Comparison of ENCODE assay signal across 11 mouse cellular contexts in the genomic region with DNA sequence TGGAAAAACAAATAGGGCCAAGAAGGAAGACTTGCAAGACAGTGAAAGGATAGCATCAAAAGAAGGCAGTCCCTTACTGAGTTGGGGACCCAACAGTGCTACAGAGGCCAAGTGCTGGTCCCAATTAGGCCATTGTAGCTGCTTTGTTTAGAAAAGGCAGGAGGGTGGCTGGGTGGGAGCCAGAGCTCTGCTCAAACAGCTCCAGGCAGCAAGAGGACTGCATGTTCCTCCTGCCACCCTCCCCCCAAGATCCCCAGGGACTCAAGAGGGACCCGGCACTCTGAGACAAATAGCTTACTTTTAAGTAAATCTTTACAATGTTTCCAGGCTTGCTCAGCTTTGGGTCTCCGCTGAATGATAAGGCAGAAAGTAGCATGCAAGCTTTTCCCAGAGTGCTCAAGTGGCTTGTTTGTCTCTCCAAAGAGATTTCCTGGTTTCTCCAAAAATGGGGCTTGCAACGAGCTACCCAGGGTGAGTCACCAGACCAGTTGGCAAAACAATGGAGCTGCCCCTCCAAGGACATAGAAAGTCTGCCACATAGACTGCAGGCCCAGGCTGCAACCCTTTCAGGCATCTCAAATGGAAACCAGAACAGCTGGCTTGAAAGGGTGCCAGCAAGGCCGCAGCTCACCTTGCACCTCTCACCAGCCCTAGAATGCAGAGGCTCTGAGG. TPM values are rescaled to one million over a fixed set of nuclear protein-coding genes. Genes with fewer than 3 reads are reported as not detected.
A peak's percentile ranks its signal among the peaks of the same experiment; 100 is the strongest.
DNase-seq lines count a peak whose midpoint lies in the region; ATAC-seq and TF ChIP-seq lines count a peak whose summit lies in the region.
"Had no signal": no experiment of that assay in that cellular context is flagged by ENCODE, and none has a peak within 500 bp of the region (broad histone marks: within the 10 kb centered on the region; RNA-seq: fewer than 3 reads in every experiment).

No protein-coding gene starts in this region.

- TF ChIP-seq CTCF in kidney, postnatal 0 days (IDR thresholded peaks at IDR 0.05; ENCODE audit: low read depth), result no peak

- 0 out of 2 replicates have a peak overlapping the region, but pooled peaks have one; percentile 19 for H3K27ac ChIP-seq in kidney, postnatal 0 days
- no peak overlapping the region; the same call in 1 of the 2 replicates for H3K27ac ChIP-seq in kidney, embryonic 16.5 days (ENCODE audit: low read length)
- H3K27ac ChIP-seq in lung, embryonic 16.5 days (ENCODE audit: low read length), result peak overlapping the region; percentile 88
- H3K27ac ChIP-seq: limb, embryonic 12.5 days had no signal

- no peak overlapping the region for H3K4me3 ChIP-seq in kidney, postnatal 0 days (replicated peaks; ENCODE audit: low read depth, low read length)
- no peak overlapping the region for H3K4me3 ChIP-seq in kidney, embryonic 16.5 days (ENCODE audit: low read length)
- no peak overlapping the region for H3K4me3 ChIP-seq in lung, embryonic 16.5 days (ENCODE audit: low read length)
- H3K4me3 ChIP-seq: erythroblast, embryonic 14.5 days; limb, embryonic 12.5 days had no signal

- WGBS in kidney, postnatal 0 days, result 59% methylated on average over 4 of the region's 4 CpGs
- 59% methylated on average over 4 of the region's 4 CpGs for WGBS in kidney, embryonic 16.5 days
- 28% methylated on average over 4 of the region's 4 CpGs for WGBS in lung, embryonic 16.5 days

- no peaks in the 10 kb centered on the region for H3K27me3 ChIP-seq in kidney, postnatal 0 days (ENCODE audit: insufficient read depth, low read length)
- no peaks in the 10 kb centered on the region for H3K27me3 ChIP-seq in kidney, embryonic 16.5 days (ENCODE audit: insufficient read depth, low read length)
- no peaks in the 10 kb centered on the region for H3K27me3 ChIP-seq in lung, embryonic 16.5 days (ENCODE audit: control insufficient read depth, insufficient read depth, low read depth, low read length)
- H3K27me3 ChIP-seq: limb, embryonic 12.5 days; Patski had no signal

- H3K36me3 ChIP-seq in kidney, postnatal 0 days (ENCODE audit: insufficient read depth, low read length), result no peaks in the 10 kb centered on the region
- no peaks in the 10 kb centered on the region for H3K36me3 ChIP-seq in kidney, embryonic 16.5 days (ENCODE audit: insufficient read depth, low read length)
- H3K36me3 ChIP-seq in lung, embryonic 16.5 days (ENCODE audit: control insufficient read depth, insufficient read depth, low read length), result no peaks in the 10 kb centered on the region
- H3K36me3 ChIP-seq: limb, embryonic 12.5 days had no signal

- H3K4me2 ChIP-seq in kidney, postnatal 0 days (ENCODE audit: low read length), result no peak overlapping the region
- H3K4me2 ChIP-seq in kidney, embryonic 16.5 days (replicated peaks; ENCODE audit: low read depth, low read length), result no peak overlapping the region
- H3K4me2 ChIP-seq in lung, embryonic 16.5 days (ENCODE audit: low read depth, low read length), result peak overlapping the region; percentile 4; the same call in 1 of the 2 replicates
- H3K4me2 ChIP-seq: limb, embryonic 12.5 days had no signal

- no peaks in the 10 kb centered on the region for H3K4me1 ChIP-seq in kidney, postnatal 0 days (replicated peaks; ENCODE audit: insufficient read depth, low read length)
- 0 out of 2 replicates have a peak, but pooled peaks cover 5% of the 10 kb centered on the region for H3K4me1 ChIP-seq in kidney, embryonic 16.5 days (ENCODE audit: insufficient read depth, low read length)
- peaks cover 9% of the 10 kb centered on the region for H3K4me1 ChIP-seq in lung, embryonic 16.5 days (replicated peaks; ENCODE audit: control insufficient read depth, insufficient read depth, low read length)

- H3K9me3 ChIP-seq in kidney, postnatal 0 days (replicated peaks; ENCODE audit: low read length), result no peaks in the 10 kb centered on the region
- no peaks in the 10 kb centered on the region for H3K9me3 ChIP-seq in kidney, embryonic 16.5 days (ENCODE audit: low read length)
- no peaks in the 10 kb centered on the region for H3K9me3 ChIP-seq in lung, embryonic 16.5 days (ENCODE audit: control insufficient read depth, low read length)
- H3K9me3 ChIP-seq: limb, embryonic 12.5 days had no signal

- no peak overlapping the region for H3K9ac ChIP-seq in kidney, postnatal 0 days (ENCODE audit: low read depth, low read length)
- no peak overlapping the region for H3K9ac ChIP-seq in kidney, embryonic 16.5 days (replicated peaks; ENCODE audit: low read length)
- no peak overlapping the region for H3K9ac ChIP-seq in lung, embryonic 16.5 days (ENCODE audit: low read length)
- H3K9ac ChIP-seq: limb, embryonic 12.5 days had no signal

- no peak for DNase-seq in kidney, postnatal 0 days (ENCODE audit: low spot score)
- peak; percentile 75 for DNase-seq in adipocyte (ENCODE audit: low spot score)
- DNase-seq in heart, adult 18-20 months, result peak; percentile 63 to 77
- no peak for DNase-seq in yolk sac, embryonic 10.5 days (ENCODE audit: low spot score)
- no peak for DNase-seq in cerebellum, postnatal 14 days

- no peak for ATAC-seq in kidney, postnatal 0 days (replicated peaks; ENCODE audit: low FRiP score, low read depth)
- no peak for ATAC-seq in kidney, embryonic 16.5 days (ENCODE audit: low FRiP score, low TSS enrichment)
- peak; percentile 84 for ATAC-seq in lung, embryonic 16.5 days (ENCODE audit: low read depth)
- no peak for ATAC-seq in CD4-positive, CD25-positive, alpha-beta regulatory T cell, adult 4 months
- ATAC-seq: Patski had no signal

RNA-seq across cellular contexts. Expression of a gene that starts 23.0 kb away (rescaled TPM):
- 2.1 and 2.9 TPM in 2 replicates for polyA plus RNA-seq in kidney, postnatal 0 days (2015; fragmentation: Nextera tagmentation; extraction: Ambion mirVana)
- 1.8 and 2.9 TPM in 2 replicates for polyA plus RNA-seq in kidney, embryonic 16.5 days (2015; fragmentation: Nextera tagmentation; extraction: Ambion mirVana)
- 1 to 10 TPM; 3.1 to 3.4 TPM for total RNA-seq in heart, adult 18-20 months (2021)
- polyA plus RNA-seq in lung, embryonic 16.5 days (2015; fragmentation: Nextera tagmentation; extraction: Ambion mirVana), result 3.9 and 4.1 TPM in 2 replicates
- polyA plus RNA-seq in CD4-positive, CD25-positive, alpha-beta regulatory T cell, adult 4 months (2017; shearing (Covaris generic)), result under 1 TPM in 1 of 2 experiments, not detected in 1; 0.15 TPM
- polyA plus RNA-seq: erythroblast, embryonic 14.5 days had no signal

RNA-seq across cellular contexts. Expression of a gene that starts 27.4 kb away (rescaled TPM):
- 42.9 and 50.7 TPM in 2 replicates for polyA plus RNA-seq in kidney, postnatal 0 days (2015; fragmentation: Nextera tagmentation; extraction: Ambion mirVana)
- polyA plus RNA-seq in kidney, embryonic 16.5 days (2015; fragmentation: Nextera tagmentation; extraction: Ambion mirVana), result 47.1 and 50.8 TPM in 2 replicates
- total RNA-seq in heart, adult 18-20 months (2021), result 1 to 10 TPM; 2.5 to 3.0 TPM
- polyA plus RNA-seq in lung, embryonic 16.5 days (2015; fragmentation: Nextera tagmentation; extraction: Ambion mirVana), result 24.4 and 25.4 TPM in 2 replicates
- under 1 TPM in 1 of 2 experiments, not detected in 1; 0.36 TPM for polyA plus RNA-seq in CD4-positive, CD25-positive, alpha-beta regulatory T cell, adult 4 months (2017; shearing (Covaris generic))
- polyA plus RNA-seq: erythroblast, embryonic 14.5 days had no signal

RNA-seq across cellular contexts. Expression of a gene that starts 34.1 kb away (rescaled TPM):
- polyA plus RNA-seq in kidney, postnatal 0 days (2015; fragmentation: Nextera tagmentation; extraction: Ambion mirVana), result 314 and 318 TPM in 2 replicates
- polyA plus RNA-seq in kidney, embryonic 16.5 days (2015; fragmentation: Nextera tagmentation; extraction: Ambion mirVana), result 201 and 206 TPM in 2 replicates
- 100 to 1,000 TPM; 390 to 405 TPM for total RNA-seq in heart, adult 18-20 months (2021)
- polyA plus RNA-seq in lung, embryonic 16.5 days (2015; fragmentation: Nextera tagmentation; extraction: Ambion mirVana), result 185 and 187 TPM in 2 replicates
- 100 to 1,000 TPM; 197 to 215 TPM for polyA plus RNA-seq in CD4-positive, CD25-positive, alpha-beta regulatory T cell, adult 4 months (2017; shearing (Covaris generic))

Comparison
In these comparisons a context has a peak if more than half of its experiments do, and no peak if none do; other contexts are left out.
1. DNase-seq: peak in adipocyte (single experiment) and heart, adult 18-20 months (2 of 2); none in kidney, postnatal 0 days (single experiment), yolk sac, embryonic 10.5 days (single experiment) and cerebellum, postnatal 14 days (0 of 2).
2. RNA of a gene that starts 27.4 kb away (polyA plus RNA-seq): 47.1 to 50.8 TPM in kidney, embryonic 16.5 days, 42.9 to 50.7 TPM in kidney, postnatal 0 days and 24.4 to 25.4 TPM in lung, embryonic 16.5 days; 0.36 TPM in CD4-positive, CD25-positive, alpha-beta regulatory T cell, adult 4 months; every median in the first group is over 10 times any median in the second.